11 mouse cellular contexts compared by ENCODE assay signal in genomic region chrX:99141900-99142299, GRCm38 (mm10). TPM values are rescaled to one million over a fixed set of nuclear protein-coding genes. Genes with fewer than 3 reads are reported as not detected.
A peak's percentile ranks its signal among the peaks of the same experiment; 100 is the strongest.
DNase-seq lines count a peak whose midpoint lies in the region; ATAC-seq and TF ChIP-seq lines count a peak whose summit lies in the region.
"Had no signal": no experiment of that assay in that cellular context is flagged by ENCODE, and none has a peak within 500 bp of the region (broad histone marks: within the 10 kb centered on the region; RNA-seq: fewer than 3 reads in every experiment).

No protein-coding gene starts in this region.

- intact Hi-C loops in gastrocnemius, postnatal 36 days (cut with DNase I): no loop called here

- H3K4me3 ChIP-seq in lung, embryonic 14.5 days (ENCODE audit: low read depth, low read length): peak overlapping the region; percentile 65; the same call in 1 of the 2 replicates
- H3K4me3 ChIP-seq in forebrain, embryonic 11.5 days (ENCODE audit: low read depth, low read length): peak overlapping the region; percentile 69
- no peak overlapping the region for H3K4me3 ChIP-seq in hindbrain, embryonic 16.5 days (ENCODE audit: low read length)
- no peak overlapping the region for H3K4me3 ChIP-seq in neural tube, embryonic 14.5 days (ENCODE audit: low read depth, low read length)
- no peak overlapping the region for H3K4me3 ChIP-seq in layer of hippocampus, adult 2 months
- H3K4me3 ChIP-seq: megakaryocyte, embryonic 14.5 days had no signal

- H3K4me2 ChIP-seq in lung, embryonic 14.5 days: peak overlapping the region; percentile 69
- H3K4me2 ChIP-seq in forebrain, embryonic 11.5 days (ENCODE audit: low read depth, low read length, severe bottlenecking): peak overlapping the region; percentile 70
- peak overlapping the region; percentile 13 for H3K4me2 ChIP-seq in hindbrain, embryonic 16.5 days (ENCODE audit: low read length)
- H3K4me2 ChIP-seq in neural tube, embryonic 14.5 days (ENCODE audit: low read depth, low read length): peak overlapping the region; percentile 66; the same call in 1 of the 2 replicates
- H3K4me2 ChIP-seq: liver, embryonic 11.5 days had no signal

- no peaks in the 10 kb centered on the region for H3K9me3 ChIP-seq in lung, embryonic 14.5 days (ENCODE audit: low read depth, low read length)
- no peaks in the 10 kb centered on the region for H3K9me3 ChIP-seq in forebrain, embryonic 11.5 days (ENCODE audit: control insufficient read depth, low read length)
- no peaks in the 10 kb centered on the region for H3K9me3 ChIP-seq in hindbrain, embryonic 16.5 days (ENCODE audit: control insufficient read depth, low read length)
- no peaks in the 10 kb centered on the region for H3K9me3 ChIP-seq in neural tube, embryonic 14.5 days (ENCODE audit: control insufficient read depth, low read length)
- H3K9me3 ChIP-seq: megakaryocyte, embryonic 14.5 days had no signal

- H3K27me3 ChIP-seq in lung, embryonic 14.5 days (ENCODE audit: insufficient read depth, low read length): no peaks in the 10 kb centered on the region
- H3K27me3 ChIP-seq in forebrain, embryonic 11.5 days (ENCODE audit: control insufficient read depth, insufficient read depth, low read length): peaks cover 5% of the 10 kb centered on the region; the same call in 1 of the 2 replicates
- no peaks in the 10 kb centered on the region for H3K27me3 ChIP-seq in hindbrain, embryonic 16.5 days (replicated peaks; ENCODE audit: control insufficient read depth, insufficient read depth, low read length)
- H3K27me3 ChIP-seq in neural tube, embryonic 14.5 days (ENCODE audit: control insufficient read depth, insufficient read depth, low read length): no peaks in the 10 kb centered on the region

- H3K4me1 ChIP-seq in lung, embryonic 14.5 days (ENCODE audit: insufficient read depth): peaks cover 13% of the 10 kb centered on the region
- H3K4me1 ChIP-seq in forebrain, embryonic 11.5 days (replicated peaks; ENCODE audit: control insufficient read depth, insufficient read depth, low read length): peaks cover 9% of the 10 kb centered on the region; the same call in 1 of the 2 replicates
- peaks cover 23% of the 10 kb centered on the region for H3K4me1 ChIP-seq in hindbrain, embryonic 16.5 days (ENCODE audit: control insufficient read depth, insufficient read depth, low read depth, low read length)
- peaks cover 23% of the 10 kb centered on the region; the same call in 1 of the 2 replicates for H3K4me1 ChIP-seq in neural tube, embryonic 14.5 days (ENCODE audit: control insufficient read depth, insufficient read depth, low read length)

- no peak for DNase-seq in lung, embryonic 14.5 days
- no peak for DNase-seq in lung, postnatal 25 days (ENCODE audit: low spot score)
- no peak for DNase-seq in forebrain, embryonic 11.5 days (ENCODE audit: low spot score)
- DNase-seq in spleen, postnatal 10 days (ENCODE audit: low spot score in 2 of 2): no peak
- no peak for DNase-seq in gastrocnemius, postnatal 36 days
- no peak for DNase-seq in layer of hippocampus, adult 2 months (ENCODE audit: low spot score in 2 of 2)
- DNase-seq: cerebellum, adult 8-10 months had no signal

- no peak for ATAC-seq in lung, embryonic 14.5 days (ENCODE audit: insufficient read depth)
- ATAC-seq in forebrain, embryonic 11.5 days (replicated peaks; ENCODE audit: low FRiP score): peak; percentile 56
- no peak for ATAC-seq in hindbrain, embryonic 16.5 days
- no peak for ATAC-seq in neural tube, embryonic 14.5 days (ENCODE audit: low read depth)

- H3K9ac ChIP-seq in lung, embryonic 14.5 days: no peak overlapping the region
- H3K9ac ChIP-seq in forebrain, embryonic 11.5 days (ENCODE audit: low read length): peak overlapping the region; percentile 92
- no peak overlapping the region for H3K9ac ChIP-seq in hindbrain, embryonic 16.5 days (ENCODE audit: low read depth, low read length)
- H3K9ac ChIP-seq in neural tube, embryonic 14.5 days (replicated peaks; ENCODE audit: low read depth, low read length): no peak overlapping the region

- no peak overlapping the region for H3K27ac ChIP-seq in lung, embryonic 14.5 days (ENCODE audit: low read depth)
- H3K27ac ChIP-seq in forebrain, embryonic 11.5 days (ENCODE audit: low read depth, low read length): peak overlapping the region; percentile 46
- H3K27ac ChIP-seq in hindbrain, embryonic 16.5 days (ENCODE audit: low read depth, low read length): no peak overlapping the region
- H3K27ac ChIP-seq in neural tube, embryonic 14.5 days (ENCODE audit: low read depth, low read length): no peak overlapping the region
- H3K27ac ChIP-seq in layer of hippocampus, adult 2 months: no peak overlapping the region

- peaks cover 17% of the 10 kb centered on the region; the same call in 1 of the 2 replicates for H3K36me3 ChIP-seq in lung, embryonic 14.5 days (ENCODE audit: insufficient read depth)
- no peaks in the 10 kb centered on the region; the same call in 1 of the 2 replicates for H3K36me3 ChIP-seq in forebrain, embryonic 11.5 days (ENCODE audit: control insufficient read depth, insufficient read depth, low read length)
- no peaks in the 10 kb centered on the region for H3K36me3 ChIP-seq in hindbrain, embryonic 16.5 days (ENCODE audit: control insufficient read depth, insufficient read depth, low read length)
- 0 out of 2 replicates have a peak, but pooled peaks cover 5% of the 10 kb centered on the region for H3K36me3 ChIP-seq in neural tube, embryonic 14.5 days (ENCODE audit: control insufficient read depth, insufficient read depth, low read length)

- no peak for TF ChIP-seq CTCF in lung, embryonic 14.5 days (IDR thresholded peaks at IDR 0.05; ENCODE audit: low read depth)
- no peak for TF ChIP-seq CTCF in layer of hippocampus, adult 2 months (conservative IDR thresholded peaks at IDR 0.05)

RNA-seq across cellular contexts. Expression of gene Efnb1, which starts 6.0 kb away (rescaled TPM):
- 46.0 and 48.9 TPM in 2 replicates for polyA plus RNA-seq in lung, embryonic 14.5 days (2014; fragmentation: Nextera tagmentation; extraction: Ambion mirVana)
- polyA plus RNA-seq in forebrain, embryonic 11.5 days (2014; fragmentation: Nextera tagmentation; extraction: Ambion mirVana): 115 and 116 TPM in 2 replicates
- 16.0 and 19.5 TPM in 2 replicates for polyA plus RNA-seq in hindbrain, embryonic 16.5 days (2015; fragmentation: Nextera tagmentation; extraction: Ambion mirVana)
- polyA plus RNA-seq in neural tube, embryonic 14.5 days (2014; fragmentation: Nextera tagmentation; extraction: Ambion mirVana): 10.1 and 21.5 TPM in 2 replicates
- total RNA-seq in gastrocnemius, postnatal 36 days (2021): 1 to 10 TPM; 4.5 to 5.8 TPM
- 10 to 100 TPM; 11.8 to 17.5 TPM for total RNA-seq in layer of hippocampus, adult 2 months (2021)

Comparison
In these comparisons a context has a peak if more than half of its experiments do, and no peak if none do; other contexts are left out.
1. H3K4me2 ChIP-seq: peak in every context shown above with its lines; median percentile 70 in forebrain, embryonic 11.5 days; 69 in lung, embryonic 14.5 days; 66 in neural tube, embryonic 14.5 days; 13 in hindbrain, embryonic 16.5 days.
2. H3K4me3 ChIP-seq: peak in lung, embryonic 14.5 days (single experiment) and forebrain, embryonic 11.5 days (single experiment); none in hindbrain, embryonic 16.5 days (single experiment), neural tube, embryonic 14.5 days (single experiment) and layer of hippocampus, adult 2 months (single experiment).